Mouse (Mus musculus) adrenal gland, postnatal 25 days (tissue): ENCODE data around the gene Armc9. TPM values are rescaled to one million over a fixed set of nuclear protein-coding genes. Genes with fewer than 3 reads are reported as not detected.

ENCODE experiments used
- DNase-seq: peaks from one replicate; pipeline ENCODE4 v3.0.0; 2021; ENCODE audit warnings: mixed read lengths
- total RNA-seq: library from RNA; stranded (reverse); gene quantifications from 2 replicates; pipeline ENCODE4 v1.2.3, GENCODE M21; 2021

The Armc9 gene
- total RNA-seq, 1 experiment from 2014 or later = 12.4 TPM

DNA sequence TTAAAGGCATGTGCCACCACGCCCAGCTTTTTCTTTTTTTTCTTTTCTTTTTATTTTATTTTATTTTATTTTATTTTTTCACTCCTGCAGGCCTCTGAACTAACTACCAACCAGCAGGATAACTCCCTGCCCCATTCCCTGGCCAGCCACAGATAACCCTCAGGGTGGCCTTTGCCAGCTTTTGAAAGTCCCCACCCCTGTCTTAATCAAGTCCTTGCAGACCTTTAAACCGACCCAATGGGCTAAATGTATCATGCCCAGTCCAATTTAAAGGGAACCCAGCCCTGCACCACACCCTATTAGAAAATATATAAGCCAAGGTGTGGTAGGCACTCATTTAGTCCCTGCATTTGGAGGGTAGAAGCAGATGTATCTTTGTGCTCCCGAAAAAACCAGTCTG lies 157.7 kb downstream of the Armc9 start:
- DNase-seq = no peak

GRCm38 (mm10) chr1:86313096-86313771 lies 158.7 kb downstream of the Armc9 start:
- no peak for DNase-seq

- peak; percentile 34 for DNase-seq
Measured at GRCm38 (mm10) chr1:86313772-86314125, 159.2 kb downstream of the Armc9 start.

- no peak for DNase-seq
Measured at GRCm38 (mm10) chr1:86320822-86321413, 166.3 kb downstream of the Armc9 start.

Other genes with a start within 250 kb of the Armc9 start
- 0.27 TPM in 1 of 2 replicates, not detected in the other for gene 4933407L21Rik, start 226.3 kb upstream of the Armc9 start, total RNA-seq
- gene Gpr55, start 193.8 kb upstream of the Armc9 start, total RNA-seq = 2.5 and 4.5 TPM in 2 replicates
- gene Spata3, start 138.0 kb upstream of the Armc9 start, total RNA-seq = not detected in 2 replicates
- 0.18 and 0.38 TPM in 2 replicates for gene 2810459M11Rik, start 108.9 kb upstream of the Armc9 start, total RNA-seq
- gene Psmd1, start 90.4 kb upstream of the Armc9 start, total RNA-seq = 124 and 139 TPM in 2 replicates
- gene Htr2b, start 42.8 kb upstream of the Armc9 start, total RNA-seq = 0.21 TPM in 1 of 2 replicates, not detected in the other
- gene Gm21972, start 21.1 kb upstream of the Armc9 start, total RNA-seq = 1.5 and 4.6 TPM in 2 replicates
- gene B3gnt7, start 148.1 kb downstream of the Armc9 start, total RNA-seq = 0.12 TPM in 1 of 2 replicates, not detected in the other
- gene Ncl, start 204.6 kb downstream of the Armc9 start, total RNA-seq = 238 and 311 TPM in 2 replicates